Mouse (Mus musculus) midbrain, embryonic 12.5 days (tissue): ENCODE results near the gene Pdpk1. TPM values are rescaled to one million over a fixed set of nuclear protein-coding genes. Genes with fewer than 3 reads are reported as not detected.

ENCODE experiments used
- ATAC-seq: fragments of 200-750 bp; cut with Nextera tagmentation; 2 replicates; pipeline ENCODE4 v1.8.0; 2017; ENCODE audit warnings: low read depth, moderate TSS enrichment, moderate library complexity; ENCODE audit not compliant: low FRiP score
- H3K27ac ChIP-seq: fragments of 300-500 bp; sonication (generic); replicated peaks from 2 replicates; pipeline ENCODE4 v1.5.1; 2016; ENCODE audit warnings: mild to moderate bottlenecking
- H3K27me3 ChIP-seq: fragments of 300-500 bp; sonication (generic); 2 replicates; pipeline ENCODE4 v1.6.1; 2016; ENCODE audit warnings: mild to moderate bottlenecking
- H3K36me3 ChIP-seq: fragments of 300-500 bp; sonication (generic); 2 replicates; pipeline ENCODE4 v1.6.1; 2016
- H3K4me1 ChIP-seq: fragments of 300-500 bp; sonication (generic); 2 replicates; pipeline ENCODE4 v1.6.1; 2016
- H3K4me2 ChIP-seq: fragments of 300-500 bp; sonication (generic); replicated peaks from 2 replicates; pipeline ENCODE4 v1.6.1; 2016; ENCODE audit warnings: mild to moderate bottlenecking, moderate library complexity
- H3K4me3 ChIP-seq: fragments of 300-500 bp; sonication (generic); 2 replicates; pipeline ENCODE4 v1.5.1; 2016; ENCODE audit warnings: mild to moderate bottlenecking
- H3K9ac ChIP-seq: fragments of 300-500 bp; sonication (generic); replicated peaks from 2 replicates; pipeline ENCODE4 v1.6.1; 2016; ENCODE audit warnings: mild to moderate bottlenecking, moderate library complexity
- H3K9me3 ChIP-seq: fragments of 300-500 bp; sonication (generic); 2 replicates; pipeline ENCODE4 v1.6.1; 2016; ENCODE audit warnings: mild to moderate bottlenecking
- WGBS: fragments of 180-500 bp; shearing (Covaris S2); methylation state at CpG from one replicate; pipeline ENCODE4 v1.1.7; 2016; 5-methylcytosine and 5-hydroxymethylcytosine counted together
- polyA plus RNA-seq: library from polyadenylated mRNA; unstranded; fragments of >200 nt; fragmentation: Nextera tagmentation; extraction: Ambion mirVana; gene quantifications from 2 replicates; pipeline ENCODE4 v1.2.1, GENCODE M21; 2016

Pdpk1 gene
- 53.5 and 56.2 TPM in 2 replicates for polyA plus RNA-seq

DNA sequence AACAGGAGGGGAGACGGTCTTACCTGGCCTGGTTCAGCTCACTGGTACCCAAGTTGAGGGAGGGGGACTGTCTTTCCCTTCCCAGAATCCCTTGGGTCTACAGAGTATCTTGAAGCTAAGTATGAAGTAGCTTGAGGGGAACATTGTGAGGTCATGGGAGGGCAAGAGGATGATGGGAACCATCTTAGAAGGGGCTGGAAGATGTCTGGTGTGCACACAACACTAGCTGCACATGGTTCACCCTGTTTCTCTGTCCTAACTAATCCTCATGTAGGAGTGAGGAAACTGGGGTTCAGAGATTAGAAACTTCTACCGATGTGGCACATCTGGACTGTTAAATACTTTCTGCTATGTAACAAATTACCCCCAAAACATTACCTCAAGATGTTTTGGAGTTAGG is at the start of gene Pdpk1:
Pdpk1 (minus strand) TSS at position 101 of the 400 bp plus-strand sequence.
- Histone ChIP-seq H3K27ac (no peak within 1 kb of the TSS), H3K4me3 (peak within 1 kb of the TSS; percentile 33), H3K27me3 (no peaks in the 10 kb centered on the region; the same call in 1 of the 2 replicates), H3K4me2 (peak within 1 kb of the TSS; percentile 58), H3K9ac (peak within 1 kb of the TSS; percentile 34; the same call in 1 of the 2 replicates), H3K4me1 (peaks cover 9% of the 10 kb centered on the region), H3K36me3 (0 out of 2 replicates have a peak, but pooled peaks cover 4% of the 10 kb centered on the region), H3K9me3 (no peaks in the 10 kb centered on the region)
- no peak for ATAC-seq
- 82% methylated on average over 2 of the region's 2 CpGs for WGBS

DNA sequence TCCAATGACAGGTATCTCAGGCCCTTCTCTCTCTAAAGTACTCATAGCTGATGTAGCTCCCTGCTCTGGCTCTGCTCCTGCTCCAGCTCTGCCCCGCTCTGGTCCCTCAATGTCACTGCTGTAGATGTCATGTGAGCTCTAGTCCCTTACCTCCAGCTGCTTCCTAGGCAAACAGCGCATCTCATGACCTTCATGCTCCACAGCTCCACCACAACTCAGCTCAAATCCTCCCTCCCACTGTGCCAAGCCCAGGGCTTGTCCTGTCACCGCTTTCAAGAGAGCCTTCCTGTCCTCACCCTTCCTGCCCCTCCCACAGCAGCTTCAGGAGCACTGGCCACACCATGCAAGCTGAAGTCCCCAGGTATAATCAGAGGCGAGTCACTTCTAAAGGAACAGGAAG is 49.0 kb upstream of the Pdpk1 start:
- no peak overlapping the region for H3K4me3 ChIP-seq
- no peaks in the 10 kb centered on the region for H3K36me3 ChIP-seq
- H3K4me1 ChIP-seq = peaks cover 23% of the 10 kb centered on the region
- no peak overlapping the region for H3K9ac ChIP-seq
- 66% methylated on average over 4 of the region's 4 CpGs for WGBS
- H3K9me3 ChIP-seq = no peaks in the 10 kb centered on the region
- ATAC-seq = no peak
- no peak overlapping the region for H3K27ac ChIP-seq
- H3K4me2 ChIP-seq = no peak overlapping the region
- H3K27me3 ChIP-seq = no peaks in the 10 kb centered on the region

DNA sequence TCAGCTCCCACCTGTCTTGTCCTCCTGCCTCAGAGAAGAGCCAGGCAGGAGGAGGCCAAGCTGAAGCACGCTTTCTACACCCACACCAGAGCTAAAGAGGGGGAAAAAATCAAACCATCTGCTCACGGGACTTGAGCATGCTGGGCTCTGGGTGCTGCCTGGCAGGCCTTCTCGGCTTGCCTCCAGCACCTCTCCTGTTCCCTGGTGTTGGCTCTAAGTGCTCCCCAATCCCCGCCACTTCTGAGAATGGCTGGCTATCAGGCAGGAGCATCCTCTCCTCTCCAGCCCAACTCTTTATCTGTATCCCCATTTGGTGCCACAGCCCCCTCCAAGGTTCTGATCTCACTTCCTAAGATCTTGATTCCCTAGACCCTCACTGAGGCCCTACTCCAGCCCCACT is 48.5 kb upstream of the Pdpk1 start:
- Histone ChIP-seq H3K27me3 (no peaks in the 10 kb centered on the region), H3K9ac (no peak overlapping the region; the same call in 1 of the 2 replicates), H3K4me2 (no peak overlapping the region), H3K9me3 (no peaks in the 10 kb centered on the region), H3K4me1 (peaks cover 18% of the 10 kb centered on the region), H3K4me3 (no peak overlapping the region), H3K36me3 (no peaks in the 10 kb centered on the region), H3K27ac (no peak overlapping the region)
- no peak for ATAC-seq
- 76% methylated on average over 4 of the region's 4 CpGs for WGBS

DNA sequence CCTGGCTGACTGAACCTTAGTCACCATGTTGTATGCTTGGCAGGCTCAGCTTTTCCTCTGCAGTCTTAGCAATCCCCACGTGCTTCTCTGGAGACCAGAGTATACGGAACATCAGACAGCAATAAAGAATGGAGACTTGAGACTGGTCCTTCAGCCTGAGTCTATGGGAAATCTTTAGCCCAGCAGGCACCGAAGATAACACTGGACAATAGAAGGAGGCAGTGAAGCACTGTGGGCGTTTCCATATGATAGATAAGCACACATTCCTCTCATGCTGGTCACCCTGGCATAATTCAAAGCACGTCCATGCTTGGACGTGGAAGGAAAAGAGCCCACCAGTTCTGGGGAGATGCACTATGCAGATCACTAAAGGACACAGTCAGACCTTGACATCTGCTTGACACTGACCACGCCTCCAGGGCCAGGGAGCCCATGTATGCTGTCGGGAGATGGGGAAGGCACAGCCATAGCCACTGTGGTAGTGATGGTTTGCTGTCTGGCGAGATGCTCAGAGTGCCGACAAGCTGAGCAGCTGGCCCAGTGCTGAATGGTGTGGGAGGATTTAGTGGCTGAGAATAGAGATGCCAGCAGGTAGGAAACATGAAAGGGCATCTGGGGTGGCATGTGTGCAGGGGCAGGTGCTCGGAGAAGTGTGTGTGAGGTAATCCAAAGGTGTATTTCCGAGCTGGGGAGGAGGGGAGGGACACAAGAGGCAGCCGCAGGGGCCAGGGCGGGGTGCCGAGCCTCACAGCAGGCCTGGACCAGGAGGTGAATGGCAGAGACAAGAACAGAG is 46.5 kb upstream of the Pdpk1 start:
- Histone ChIP-seq H3K27me3 (no peaks in the 10 kb centered on the region), H3K27ac (no peak overlapping the region), H3K4me1 (0 out of 2 replicates have a peak, but pooled peaks cover 4% of the 10 kb centered on the region), H3K36me3 (no peaks in the 10 kb centered on the region), H3K9ac (no peak overlapping the region; the same call in 1 of the 2 replicates), H3K4me3 (no peak overlapping the region), H3K4me2 (no peak overlapping the region), H3K9me3 (no peaks in the 10 kb centered on the region)
- 69% methylated on average over 15 of the region's 15 CpGs for WGBS
- no peak for ATAC-seq

DNA sequence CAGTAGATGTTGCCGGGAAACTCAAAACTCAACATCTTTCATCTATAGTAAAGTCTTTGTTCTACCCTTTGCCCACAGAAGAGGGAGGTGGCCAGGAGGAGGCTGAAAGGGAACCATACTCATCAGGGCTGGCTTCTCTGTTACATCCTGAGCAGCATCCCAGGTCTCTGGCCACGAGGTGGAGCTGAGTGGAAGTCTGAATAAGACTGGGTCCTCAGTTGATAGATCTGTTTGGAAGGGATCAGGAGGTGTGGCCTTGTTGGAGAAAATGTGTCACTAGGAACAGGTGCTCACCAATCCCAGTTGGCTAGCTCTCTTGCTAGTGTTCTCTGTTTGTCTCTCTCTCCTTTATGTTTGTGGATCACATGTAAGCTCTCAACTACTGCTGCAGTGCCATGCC is 44.6 kb upstream of the Pdpk1 start:
- Histone ChIP-seq H3K4me1 (peaks cover 5% of the 10 kb centered on the region; the same call in 1 of the 2 replicates), H3K27ac (no peak overlapping the region), H3K9me3 (no peaks in the 10 kb centered on the region), H3K9ac (no peak overlapping the region), H3K4me2 (no peak overlapping the region), H3K36me3 (no peaks in the 10 kb centered on the region), H3K27me3 (no peaks in the 10 kb centered on the region), H3K4me3 (no peak overlapping the region)
- 66% methylated on average over 2 of the region's 2 CpGs for WGBS
- no peak for ATAC-seq

DNA sequence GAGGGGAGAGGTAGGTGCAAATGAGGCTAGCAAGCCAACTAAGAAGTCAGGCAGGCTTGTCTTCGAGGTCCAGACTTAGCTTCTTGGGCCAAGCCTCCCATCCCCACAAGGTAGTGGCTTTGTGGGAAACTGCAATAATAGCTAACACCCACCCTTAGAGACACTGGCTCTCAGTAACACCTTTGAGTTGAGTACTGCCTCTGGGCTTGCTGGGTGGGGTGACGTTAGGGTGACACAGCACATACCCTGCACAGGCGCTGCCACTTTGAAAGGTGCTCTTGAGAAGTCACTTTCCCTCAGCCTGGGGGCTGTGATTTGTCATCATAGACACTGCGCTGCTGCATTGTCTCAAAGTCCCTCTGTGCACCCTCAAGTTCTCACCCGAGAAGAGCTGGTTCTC is 43.0 kb upstream of the Pdpk1 start:
- no peaks in the 10 kb centered on the region for H3K9me3 ChIP-seq
- ATAC-seq = no peak
- no peak overlapping the region for H3K27ac ChIP-seq
- peaks cover 5% of the 10 kb centered on the region; the same call in 1 of the 2 replicates for H3K4me1 ChIP-seq
- no peaks in the 10 kb centered on the region for H3K27me3 ChIP-seq
- H3K4me2 ChIP-seq = no peak overlapping the region
- no peak overlapping the region for H3K4me3 ChIP-seq
- no peak overlapping the region for H3K9ac ChIP-seq
- WGBS = 90% methylated on average over 5 of the region's 5 CpGs
- H3K36me3 ChIP-seq = 0 out of 2 replicates have a peak, but pooled peaks cover 4% of the 10 kb centered on the region

DNA sequence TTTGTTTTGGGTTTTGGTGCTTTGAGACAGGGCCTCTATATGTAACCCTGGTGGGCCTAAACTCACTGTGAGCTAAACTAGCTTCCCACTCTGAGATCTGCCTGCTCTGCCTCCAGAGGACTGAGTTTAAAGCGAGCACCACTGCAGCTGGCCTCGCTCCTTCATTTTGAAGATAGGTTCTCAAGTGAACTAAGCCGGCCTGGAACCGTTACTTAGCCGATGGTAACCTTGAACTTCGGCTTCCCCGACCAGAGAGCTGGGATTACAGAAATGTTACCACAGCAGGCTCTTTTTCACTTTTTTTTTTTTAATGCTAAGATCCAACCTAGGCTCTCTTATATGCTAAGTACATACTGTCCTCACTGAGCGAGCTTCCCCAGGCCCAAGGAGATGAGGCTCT is 42.5 kb upstream of the Pdpk1 start:
- no peaks in the 10 kb centered on the region for H3K9me3 ChIP-seq
- H3K27me3 ChIP-seq = no peaks in the 10 kb centered on the region
- H3K9ac ChIP-seq = no peak overlapping the region
- H3K4me2 ChIP-seq = no peak overlapping the region
- no peak for ATAC-seq
- H3K4me1 ChIP-seq = peaks cover 5% of the 10 kb centered on the region; the same call in 1 of the 2 replicates
- 0 out of 2 replicates have a peak, but pooled peaks cover 7% of the 10 kb centered on the region for H3K36me3 ChIP-seq
- 92% methylated on average over 8 of the region's 8 CpGs for WGBS
- no peak overlapping the region for H3K27ac ChIP-seq
- H3K4me3 ChIP-seq = no peak overlapping the region

DNA sequence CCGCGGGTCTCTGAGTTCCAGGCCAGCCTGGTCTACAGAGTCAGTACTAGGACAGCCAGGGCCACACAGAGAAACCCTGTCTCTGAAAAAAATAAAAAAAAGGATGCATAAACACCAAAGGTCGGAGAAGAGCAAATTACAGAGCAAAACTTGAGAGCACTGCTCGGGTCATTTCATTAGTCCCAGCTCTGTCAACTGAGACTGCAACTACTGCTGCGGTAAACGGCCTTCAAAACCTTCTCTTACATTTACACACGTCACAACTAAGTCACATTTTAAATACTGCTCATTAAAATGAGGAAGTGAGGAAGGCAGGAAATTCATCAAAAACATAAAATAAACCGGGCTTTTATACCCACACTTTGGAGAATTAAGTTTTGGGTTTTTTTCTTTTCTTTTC is 42.1 kb upstream of the Pdpk1 start:
- WGBS = 82% methylated on average over 8 of the region's 8 CpGs
- Histone ChIP-seq H3K9ac (no peak overlapping the region), H3K9me3 (no peaks in the 10 kb centered on the region), H3K27ac (no peak overlapping the region), H3K27me3 (no peaks in the 10 kb centered on the region), H3K4me1 (peaks cover 5% of the 10 kb centered on the region; the same call in 1 of the 2 replicates), H3K36me3 (0 out of 2 replicates have a peak, but pooled peaks cover 7% of the 10 kb centered on the region), H3K4me3 (no peak overlapping the region), H3K4me2 (no peak overlapping the region)
- ATAC-seq = no peak

DNA sequence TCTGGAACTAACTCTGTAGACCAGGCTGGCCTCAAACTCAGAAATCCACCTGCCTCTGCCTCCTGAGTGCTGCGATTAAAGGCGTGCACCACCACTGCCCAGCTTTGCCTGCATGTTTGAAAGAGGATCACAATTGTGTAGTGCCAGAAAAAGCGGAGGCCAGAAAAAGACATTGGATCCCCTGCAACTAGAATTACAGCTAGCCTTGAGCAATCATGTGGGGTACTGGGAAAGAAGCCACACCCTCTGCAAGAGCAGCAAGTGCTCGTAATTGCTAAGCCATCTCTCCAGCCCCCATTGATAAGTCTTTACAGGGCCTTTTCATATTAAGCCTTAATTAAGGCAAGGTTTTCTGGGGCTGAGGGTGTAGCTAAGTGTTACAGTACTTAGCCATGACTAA is 40.8 kb upstream of the Pdpk1 start:
- Histone ChIP-seq H3K27me3 (no peaks in the 10 kb centered on the region), H3K36me3 (0 out of 2 replicates have a peak, but pooled peaks cover 7% of the 10 kb centered on the region), H3K27ac (no peak overlapping the region), H3K9me3 (no peaks in the 10 kb centered on the region), H3K4me1 (peaks cover 5% of the 10 kb centered on the region; the same call in 1 of the 2 replicates), H3K9ac (no peak overlapping the region), H3K4me3 (no peak overlapping the region), H3K4me2 (no peak overlapping the region)
- no peak for ATAC-seq
- WGBS = 84% methylated on average over 4 of the region's 4 CpGs

DNA sequence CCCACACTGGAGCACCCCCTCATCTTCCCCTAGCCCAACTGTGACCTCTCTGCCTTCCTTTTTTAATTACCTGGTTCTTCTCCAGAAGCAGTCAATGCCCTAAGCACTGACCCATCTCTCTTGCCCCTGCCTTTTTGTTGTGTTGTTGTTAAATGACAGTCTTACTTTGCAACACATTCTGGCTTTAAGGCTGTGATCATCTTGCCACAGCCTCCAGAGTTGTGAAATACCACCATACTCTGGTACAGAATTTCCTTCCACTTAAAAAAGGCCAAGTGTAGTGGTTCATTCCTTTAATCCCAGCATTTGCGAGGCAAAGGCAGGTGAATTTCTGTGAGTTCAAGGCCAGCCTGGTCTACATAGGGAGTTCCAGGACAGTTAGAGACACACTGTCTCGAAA is 40.2 kb upstream of the Pdpk1 start:
- no peak overlapping the region for H3K4me3 ChIP-seq
- no peak overlapping the region for H3K4me2 ChIP-seq
- peaks cover 7% of the 10 kb centered on the region; the same call in 1 of the 2 replicates for H3K36me3 ChIP-seq
- H3K27ac ChIP-seq = no peak overlapping the region
- ATAC-seq = no peak
- H3K9ac ChIP-seq = no peak overlapping the region
- no peaks in the 10 kb centered on the region for H3K27me3 ChIP-seq
- peaks cover 5% of the 10 kb centered on the region; the same call in 1 of the 2 replicates for H3K4me1 ChIP-seq
- WGBS = 87% methylated on average over 2 of the region's 2 CpGs
- H3K9me3 ChIP-seq = no peaks in the 10 kb centered on the region

DNA sequence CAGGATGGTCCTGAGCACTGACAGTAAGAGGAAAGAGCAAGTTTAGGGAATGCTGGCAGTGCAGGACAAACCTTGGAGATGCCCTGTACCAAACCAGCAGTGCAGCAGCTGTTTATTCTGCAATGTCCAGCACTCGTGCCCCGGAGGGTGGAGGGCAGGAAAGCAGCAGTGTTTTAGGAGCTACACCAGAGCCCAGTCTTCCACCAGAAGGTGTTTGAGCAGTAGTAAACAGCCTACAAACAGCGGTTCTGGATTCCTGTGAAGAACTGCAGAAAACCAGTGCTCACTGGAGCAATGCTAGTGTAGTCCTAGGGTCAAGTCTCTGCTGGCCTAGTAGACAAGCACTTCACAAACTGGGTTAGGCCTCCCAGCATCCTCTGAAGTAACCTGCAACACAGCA is 23.5 kb upstream of the Pdpk1 start:
- WGBS = 75% methylated on average over 3 of the region's 3 CpGs
- Histone ChIP-seq H3K4me2 (no peak overlapping the region), H3K4me1 (peaks cover 5% of the 10 kb centered on the region), H3K9ac (no peak overlapping the region), H3K27me3 (no peaks in the 10 kb centered on the region), H3K4me3 (no peak overlapping the region), H3K36me3 (no peaks in the 10 kb centered on the region), H3K27ac (no peak overlapping the region), H3K9me3 (no peaks in the 10 kb centered on the region)
- ATAC-seq = no peak

DNA sequence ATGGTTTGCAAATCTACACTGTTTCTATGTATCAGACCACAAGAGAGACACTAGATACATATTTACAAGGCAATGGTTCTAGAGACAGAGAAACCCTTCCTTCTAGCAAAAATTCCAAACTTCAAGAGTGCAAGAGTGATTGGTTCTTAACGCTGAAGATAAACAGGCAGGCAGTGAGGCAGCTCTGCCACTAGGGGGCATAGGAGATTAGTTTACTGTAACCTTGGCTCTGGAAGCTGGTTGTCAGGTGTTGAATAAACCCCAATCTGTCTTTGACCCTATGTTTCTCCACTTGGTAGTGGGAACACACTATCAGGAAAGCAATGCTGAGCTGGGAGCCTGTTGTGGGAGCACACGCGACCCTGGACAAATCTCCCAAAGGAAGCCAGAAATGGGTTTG is 22.7 kb upstream of the Pdpk1 start:
- Histone ChIP-seq H3K4me1 (peaks cover 7% of the 10 kb centered on the region), H3K9ac (no peak overlapping the region), H3K27me3 (no peaks in the 10 kb centered on the region), H3K27ac (no peak overlapping the region), H3K4me3 (no peak overlapping the region), H3K4me2 (no peak overlapping the region), H3K36me3 (no peaks in the 10 kb centered on the region), H3K9me3 (no peaks in the 10 kb centered on the region)
- WGBS = under 1% methylated on average over 3 of the region's 3 CpGs
- no peak for ATAC-seq
